Mouse (Mus musculus): Measurements from ENCODE around the gene Dars. TPM values are rescaled to one million over a fixed set of nuclear protein-coding genes. Genes with fewer than 3 reads are reported as not detected.

Dars gene
- 10 to 100 TPM; 51.6 to 58.4 TPM for total RNA-seq (2023)

GRCm38 (mm10) chr1:128416584-128417532, at the start of gene Dars:
Gene Dars (minus strand): TSS chr1:128417368.

GRCm38 (mm10) chr1:128359554-128360376, 57.4 kb downstream of the Dars start, which contains the start of gene Mcm6:
Gene Mcm6 (minus strand): TSS chr1:128359664.

GRCm38 (mm10) chr1:128328218-128328617, 89.0 kb downstream of the Dars start, which contains the start of gene Lct:
Gene Lct (minus strand): TSS chr1:128328318.

Other genes starting within 250 kb of the Dars start
- gene Ubxn4, start 173.4 kb downstream of the Dars start, total RNA-seq (2023), result 10 to 100 TPM; 76.5 to 87.0 TPM
- gene Lct, start 89.0 kb downstream of the Dars start, total RNA-seq (2023), result under 1 TPM; 0.27 to 0.29 TPM
- gene Mcm6, start 57.7 kb downstream of the Dars start, total RNA-seq (2023), result 10 to 100 TPM; 36.7 to 37.1 TPM
- 100 to 1,000 TPM; 162 to 433 TPM for gene Cxcr4, start 174.9 kb upstream of the Dars start, total RNA-seq (2023)

Measured in B cell, adult 67 days (primary cell).